Mouse (Mus musculus) liver, postnatal 0 days (tissue): ENCODE results near the gene Spcs1.

Source experiments
- CTCF ChIP-seq: sonication (generic); IDR thresholded peaks from 2 replicates; pipeline ENCODE4 v1.5.1; 2016; ENCODE audit warnings: antibody characterized with exemption, low read depth
- EP300 ChIP-seq: IDR thresholded peaks from 2 replicates; pipeline ENCODE4 v1.6.1; 2016; ENCODE audit warnings: antibody characterized with exemption, low read depth, mild to moderate bottlenecking

GRCm38 (mm10) chr14:30976222-30976621 is 25.2 kb downstream of the Spcs1 start:
- TF ChIP-seq CTCF = no peak
- no peak for TF ChIP-seq EP300
